17 mouse cellular contexts compared by ENCODE assay signal in the genomic region with DNA sequence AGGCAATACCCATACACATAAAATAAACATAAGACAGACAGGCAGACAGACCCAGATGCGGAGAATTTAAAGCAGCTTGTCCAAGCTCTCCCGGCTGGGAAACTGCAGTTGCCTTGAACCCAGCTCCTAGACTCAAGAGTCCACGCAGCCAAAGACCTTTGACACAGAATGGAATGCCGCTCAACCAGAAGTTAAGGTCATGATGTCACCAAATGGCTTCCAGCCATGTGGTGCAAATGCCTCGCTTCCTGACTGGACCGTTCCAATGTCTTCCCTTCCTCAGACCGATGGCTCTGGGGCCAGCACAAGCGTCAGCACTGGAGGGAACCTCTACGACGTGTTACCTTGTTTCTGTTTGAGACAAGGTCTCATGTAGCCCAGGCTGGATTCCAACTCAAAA. TPM values are rescaled to one million over a fixed set of nuclear protein-coding genes. Genes with fewer than 3 reads are reported as not detected.
A peak's percentile ranks its signal among the peaks of the same experiment; 100 is the strongest.
DNase-seq lines count a peak whose midpoint lies in the region; ATAC-seq lines count a peak whose summit lies in the region.
"Had no signal": no experiment of that assay in that cellular context is flagged by ENCODE, and none has a peak within 500 bp of the region (broad histone marks: within the 10 kb centered on the region; RNA-seq: fewer than 3 reads in every experiment).

No protein-coding gene starts in this region.

- ATAC-seq in kidney, embryonic 14.5 days (ENCODE audit: low FRiP score, low TSS enrichment) = no peak
- ATAC-seq: intestine, postnatal 0 days had no signal

- 77% methylated on average over 10 of the region's 10 CpGs for WGBS in kidney, embryonic 14.5 days

- no peaks in the 10 kb centered on the region for H3K27me3 ChIP-seq in kidney, embryonic 14.5 days (ENCODE audit: control insufficient read depth, insufficient read depth, low read length)
- H3K27me3 ChIP-seq: hindbrain, embryonic 13.5 days had no signal

- peaks cover 5% of the 10 kb centered on the region; the same call in 1 of the 2 replicates for H3K9me3 ChIP-seq in kidney, embryonic 14.5 days (ENCODE audit: control insufficient read depth, low read length)
- H3K9me3 ChIP-seq: hindbrain, embryonic 13.5 days had no signal

- H3K4me2 ChIP-seq in kidney, embryonic 14.5 days (replicated peaks; ENCODE audit: low read depth, low read length) = no peak overlapping the region
- H3K4me2 ChIP-seq: hindbrain, embryonic 13.5 days had no signal

- peak; percentile 76 for DNase-seq in kidney, adult 18-20 months
- DNase-seq in heart, postnatal 36 days = peak; percentile 44 to 49
- DNase-seq in lung, postnatal 14 days = peak; percentile 34
- DNase-seq in embryo, embryonic 10.5 days (ENCODE audit: low spot score) = no peak
- no peak for DNase-seq in right cerebral cortex, adult 2 months (ENCODE audit: low spot score in 2 of 2)
- no peak for DNase-seq in urinary bladder, postnatal 25 days (ENCODE audit: low spot score)
- DNase-seq: retina, postnatal 1 day; thymus, postnatal 25 days had no signal

- no peak overlapping the region for H3K27ac ChIP-seq in kidney, embryonic 14.5 days (ENCODE audit: low read depth, low read length)
- H3K27ac ChIP-seq in brown adipose tissue, adult 24 weeks (replicated peaks; ENCODE audit: low read depth, low read length) = peak overlapping the region; percentile 99
- H3K27ac ChIP-seq: hindbrain, embryonic 13.5 days had no signal

- 0 out of 2 replicates have a peak, but pooled peaks cover 4% of the 10 kb centered on the region for H3K4me1 ChIP-seq in kidney, embryonic 14.5 days (ENCODE audit: control insufficient read depth, insufficient read depth, low read length)
- peaks cover 21% of the 10 kb centered on the region for H3K4me1 ChIP-seq in brown adipose tissue, adult 24 weeks (ENCODE audit: control insufficient read depth, insufficient read depth, insufficient read length, low read length)

- intact Hi-C loops in heart, postnatal 36 days (cut with DNase I) = no loop called here

- H3K36me3 ChIP-seq in kidney, embryonic 14.5 days (ENCODE audit: control insufficient read depth, insufficient read depth, low read length) = no peaks in the 10 kb centered on the region
- H3K36me3 ChIP-seq: hindbrain, embryonic 13.5 days had no signal

- no peak overlapping the region for H3K9ac ChIP-seq in kidney, embryonic 14.5 days (ENCODE audit: low read depth, low read length)
- H3K9ac ChIP-seq: hindbrain, embryonic 13.5 days had no signal

- no peak overlapping the region for H3K4me3 ChIP-seq in kidney, embryonic 14.5 days (ENCODE audit: low read length)
- peak overlapping the region; percentile 47 for H3K4me3 ChIP-seq in brown adipose tissue, adult 24 weeks (ENCODE audit: insufficient read depth, low read depth, low read length)
- H3K4me3 ChIP-seq: erythroblast, embryonic 14.5 days; hindbrain, embryonic 13.5 days had no signal

RNA-seq across cellular contexts. Expression of gene Atp9a, which starts 4.3 kb away (rescaled TPM):
- 4.6 and 8.0 TPM in 2 replicates for polyA plus RNA-seq in kidney, embryonic 14.5 days (2014; fragmentation: Nextera tagmentation; extraction: Ambion mirVana)
- 49.7 and 51.4 TPM in 2 replicates for polyA plus RNA-seq in brown adipose tissue, adult 24 weeks (2012; ENCODE audit: insufficient read depth, insufficient read length, missing spikeins)
- total RNA-seq in heart, postnatal 36 days (2021) = 10 to 100 TPM; 46.1 to 54.3 TPM
- total RNA-seq: megakaryocyte-erythroid progenitor cell, adult 5-6 weeks had no signal

RNA-seq across cellular contexts. Expression of gene Sall4, which starts 29.9 kb away (rescaled TPM):
- polyA plus RNA-seq in kidney, embryonic 14.5 days (2014; fragmentation: Nextera tagmentation; extraction: Ambion mirVana) = 0.16 and 0.65 TPM in 2 replicates
- not detected in 2 replicates for polyA plus RNA-seq in brown adipose tissue, adult 24 weeks (2012; ENCODE audit: insufficient read depth, insufficient read length, missing spikeins)
- total RNA-seq in heart, postnatal 36 days (2021) = 1 to 10 TPM; 2.4 to 3.4 TPM
- total RNA-seq: adrenal gland, adult 18-20 months; granulocyte monocyte progenitor cell, adult 5-6 weeks; megakaryocyte-erythroid progenitor cell, adult 5-6 weeks; monocyte, adult 5-6 weeks had no signal

Comparison
In these comparisons a context has a peak if more than half of its experiments do, and no peak if none do; other contexts are left out.
1. DNase-seq: peak in kidney, adult 18-20 months (single experiment), heart, postnatal 36 days (2 of 2) and lung, postnatal 14 days (single experiment); none in embryo, embryonic 10.5 days (single experiment), right cerebral cortex, adult 2 months (0 of 2) and urinary bladder, postnatal 25 days (single experiment).